ENCODE assay signal across 27 mouse cellular contexts in the genomic region with DNA sequence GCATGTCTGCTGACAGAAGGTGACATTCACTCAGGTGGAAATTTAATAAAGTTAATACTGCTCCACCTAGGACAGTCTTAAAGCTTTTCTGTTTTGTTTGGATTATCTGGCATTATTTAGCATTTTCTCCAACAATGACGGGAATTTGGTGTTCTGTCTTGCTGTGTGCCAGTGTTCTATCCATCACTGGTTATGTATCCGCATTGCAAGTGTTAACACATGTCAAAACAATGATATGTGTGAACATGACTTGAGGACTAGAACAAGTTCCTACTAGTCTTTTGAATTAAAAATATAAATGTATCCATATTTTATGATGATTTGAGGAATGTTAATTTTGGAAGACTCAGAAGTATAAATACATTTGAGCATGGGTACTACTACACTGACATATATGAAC.
"Had no signal": no experiment of that assay in that cellular context is flagged by ENCODE, and none has a peak within 500 bp of the region (broad histone marks: within the 10 kb centered on the region; RNA-seq: fewer than 3 reads in every experiment).

No protein-coding gene starts in this region.

- H3K4me1 ChIP-seq: heart, embryonic 15.5 days; hindbrain, embryonic 13.5 days; liver, embryonic 12.5 days had no signal

- ATAC-seq: hindbrain, postnatal 0 days; intestine, embryonic 16.5 days; liver, embryonic 12.5 days had no signal

- H3K27ac ChIP-seq: heart, adult 2 months; heart, embryonic 13.5 days; heart, embryonic 15.5 days; hindbrain, embryonic 13.5 days; hindbrain, embryonic 15.5 days; hindbrain, postnatal 0 days; kidney, embryonic 15.5 days; kidney, postnatal 0 days; limb, embryonic 13.5 days; limb, embryonic 15.5 days; liver, embryonic 12.5 days; liver, embryonic 14.5 days had no signal

- H3K4me2 ChIP-seq: heart, embryonic 11.5 days; heart, embryonic 13.5 days; heart, embryonic 15.5 days; hindbrain, embryonic 13.5 days; hindbrain, embryonic 15.5 days; kidney, embryonic 15.5 days; limb, embryonic 13.5 days; limb, embryonic 15.5 days; liver, embryonic 12.5 days had no signal

- H3K36me3 ChIP-seq: heart, embryonic 13.5 days; heart, embryonic 15.5 days; hindbrain, embryonic 13.5 days; hindbrain, embryonic 15.5 days; kidney, embryonic 15.5 days; limb, embryonic 13.5 days; limb, embryonic 15.5 days; liver, embryonic 12.5 days had no signal

- H3K27me3 ChIP-seq: heart, embryonic 13.5 days; heart, embryonic 15.5 days; hindbrain, embryonic 13.5 days; hindbrain, embryonic 15.5 days; kidney, embryonic 15.5 days; limb, embryonic 13.5 days; limb, embryonic 15.5 days; liver, embryonic 12.5 days had no signal

- DNase-seq: gastrocnemius, postnatal 14 days; gastrocnemius, postnatal 36 days; heart, adult 11 months; heart, adult 2 months; heart, postnatal 14 days; heart, postnatal 36 days; kidney, adult 11 months; kidney, adult 2 months; kidney, adult 9 months; kidney, postnatal 14 days; kidney, postnatal 36 days; layer of hippocampus, adult 9-11 months; layer of hippocampus, postnatal 36 days; left cerebral cortex, postnatal 4 days had no signal

- H3K4me3 ChIP-seq: heart, adult 2 months; heart, embryonic 13.5 days; heart, embryonic 15.5 days; hindbrain, embryonic 13.5 days; hindbrain, embryonic 15.5 days; kidney, embryonic 15.5 days; limb, embryonic 13.5 days; limb, embryonic 15.5 days; liver, embryonic 12.5 days had no signal

- H3K9me3 ChIP-seq: hindbrain, embryonic 13.5 days; hindbrain, embryonic 15.5 days; limb, embryonic 15.5 days; liver, embryonic 12.5 days had no signal

- H3K9ac ChIP-seq: heart, embryonic 13.5 days; heart, embryonic 15.5 days; hindbrain, embryonic 13.5 days; hindbrain, embryonic 15.5 days; kidney, embryonic 15.5 days; limb, embryonic 13.5 days; limb, embryonic 15.5 days; liver, embryonic 12.5 days; liver, embryonic 14.5 days had no signal
